Mouse (Mus musculus) cortical plate, adult 2 months (tissue): ENCODE results near the gene Chga.

Experiments
- CTCF ChIP-seq: fragments of 200-500 bp; IDR thresholded peaks from 2 replicates; pipeline ENCODE4 v1.5.1; 2011; ENCODE audit warnings: mild to moderate bottlenecking, control low read depth, low read length; ENCODE audit not compliant: insufficient read depth; ENCODE audit errors: extremely low read depth
- POLR2A ChIP-seq: fragments of 200-500 bp; IDR thresholded peaks from 2 replicates; pipeline ENCODE4 v1.6.1; 2011; ENCODE audit warnings: mild to moderate bottlenecking, low read length, control low read depth; ENCODE audit not compliant: insufficient read depth; ENCODE audit errors: extremely low read depth

GRCm38 (mm10) chr12:102519929-102520720, 34.6 kb upstream of the Chga start:
- TF ChIP-seq CTCF (no peak), POLR2A (no peak)
